Mouse (Mus musculus): ENCODE measurements around the gene Fbxo17. TPM values are rescaled to one million over a fixed set of nuclear protein-coding genes. Genes with fewer than 3 reads are reported as not detected.
"Not testable (repeated sequence)": the region's sequence is repeated elsewhere in the genome, so short reads cannot be mapped to it uniquely, and the experiment has no call there.

Fbxo17 gene
- 3.3 and 4.2 TPM in 2 replicates for polyA plus RNA-seq (2015; fragmentation: Nextera tagmentation; extraction: Ambion mirVana)

DNA sequence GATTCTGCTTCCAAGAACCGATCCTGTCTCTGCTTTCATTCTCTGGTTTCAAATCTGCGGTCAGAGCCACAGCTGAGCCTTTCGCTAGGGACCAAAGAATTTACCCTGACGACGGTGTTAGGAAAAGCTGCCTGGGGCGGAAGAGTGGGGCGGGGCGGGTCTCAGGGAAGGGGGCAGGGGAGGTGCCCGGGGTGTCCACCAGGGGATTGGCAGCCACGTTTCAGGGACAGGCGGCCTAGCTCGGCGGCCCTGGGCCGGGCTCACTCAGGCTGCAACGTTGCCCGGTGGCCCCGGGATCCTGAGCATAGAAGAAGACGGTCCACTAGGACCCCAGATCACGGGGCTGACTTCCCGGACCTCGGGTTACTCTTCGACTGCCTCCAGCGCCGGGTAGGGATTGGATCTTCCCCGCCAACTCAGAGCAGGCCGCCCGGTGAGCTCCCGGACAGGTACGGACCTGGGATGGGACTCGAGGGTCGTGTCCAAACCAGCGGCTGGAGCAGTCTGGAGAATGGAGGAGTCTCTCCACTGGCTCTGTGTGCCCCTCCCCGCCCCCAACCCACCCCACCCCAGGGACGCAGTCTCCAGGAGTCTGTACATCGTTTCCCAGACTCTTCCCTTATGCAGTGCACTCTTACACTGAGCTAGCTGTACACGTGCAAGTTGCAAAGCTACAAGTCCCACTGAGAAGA, at the start of gene Fbxo17:
Gene Fbxo17 (plus strand): TSS at position 215 of the 692 bp plus-strand sequence.
- Histone ChIP-seq H3K27me3 (replicated peaks; ENCODE audit: control insufficient read depth, insufficient read depth, low read length) (no peaks in the 10 kb centered on the region), H3K36me3 (ENCODE audit: control insufficient read depth, insufficient read depth) (no peaks in the 10 kb centered on the region), H3K9ac (replicated peaks; ENCODE audit: low read depth, low read length) (peak within 1 kb of the TSS; percentile 68), H3K4me1 (replicated peaks; ENCODE audit: control insufficient read depth, insufficient read depth, low read length) (peaks cover 10% of the 10 kb centered on the region), H3K4me3 (replicated peaks; ENCODE audit: low read length) (peak within 1 kb of the TSS; percentile 50), H3K9me3 (ENCODE audit: control insufficient read depth, low read length) (no peaks in the 10 kb centered on the region), H3K4me2 (ENCODE audit: low read length) (peak within 1 kb of the TSS; percentile 89), H3K27ac (ENCODE audit: low read length) (no peak within 1 kb of the TSS)
- WGBS = 2% methylated on average over 36 of the region's 36 CpGs
- peak; percentile 52 for ATAC-seq

DNA sequence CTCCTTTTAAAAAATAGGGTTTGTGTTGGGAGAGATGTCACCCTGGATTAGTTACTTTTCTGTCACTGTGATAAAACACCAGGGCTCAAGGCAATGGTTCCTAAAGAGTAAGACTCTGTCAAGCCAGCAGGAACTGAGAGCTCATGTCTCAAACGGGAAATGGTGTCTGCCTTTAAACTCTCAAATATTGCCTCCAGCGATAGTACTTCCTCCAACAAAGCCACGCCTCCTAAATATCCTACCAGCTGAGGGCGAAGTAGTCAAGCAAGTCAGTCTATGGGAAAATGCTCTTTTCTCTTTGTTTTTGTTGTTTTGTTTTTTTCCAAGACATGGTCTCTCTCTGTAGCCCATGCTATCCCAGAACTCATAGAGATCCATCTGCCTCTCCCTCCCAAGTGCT, 45.4 kb upstream of the Fbxo17 start:
- no peak for ATAC-seq
- no peaks in the 10 kb centered on the region; the same call in 1 of the 2 replicates for H3K4me1 ChIP-seq (replicated peaks; ENCODE audit: control insufficient read depth, insufficient read depth, low read length)
- H3K9ac ChIP-seq (replicated peaks; ENCODE audit: low read depth, low read length) = no peak overlapping the region
- WGBS = 81% methylated on average over 4 of the region's 4 CpGs
- no peak overlapping the region for H3K4me2 ChIP-seq (ENCODE audit: low read length)
- H3K27me3 ChIP-seq (replicated peaks; ENCODE audit: control insufficient read depth, insufficient read depth, low read length) = no peaks in the 10 kb centered on the region
- H3K4me3 ChIP-seq (replicated peaks; ENCODE audit: low read length) = no peak overlapping the region
- no peaks in the 10 kb centered on the region for H3K9me3 ChIP-seq (ENCODE audit: control insufficient read depth, low read length)
- H3K27ac ChIP-seq (ENCODE audit: low read length) = no peak overlapping the region
- H3K36me3 ChIP-seq (ENCODE audit: control insufficient read depth, insufficient read depth) = no peaks in the 10 kb centered on the region

DNA sequence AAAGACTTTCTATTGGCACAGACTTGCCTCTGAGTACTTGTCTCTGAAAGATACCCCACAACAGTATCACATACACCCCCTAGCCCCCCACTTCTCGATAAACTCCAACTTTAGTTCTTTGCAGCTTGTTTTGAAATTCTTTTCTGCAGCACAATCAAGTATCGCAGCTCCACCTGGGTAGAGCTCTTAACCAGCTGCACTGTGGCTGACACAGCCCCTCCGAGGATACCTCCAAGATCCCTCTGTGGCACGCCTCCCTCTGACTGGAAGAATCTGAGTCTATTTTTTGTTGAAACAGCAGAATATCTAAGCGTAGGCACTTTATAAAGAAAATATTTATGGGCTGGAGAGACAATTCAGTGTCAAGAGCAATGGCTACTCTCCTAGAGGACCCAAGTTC, 44.3 kb upstream of the Fbxo17 start:
- Histone ChIP-seq H3K4me1 (replicated peaks; ENCODE audit: control insufficient read depth, insufficient read depth, low read length) (no peaks in the 10 kb centered on the region), H3K4me2 (ENCODE audit: low read length) (no peak overlapping the region), H3K4me3 (replicated peaks; ENCODE audit: low read length) (no peak overlapping the region), H3K27ac (ENCODE audit: low read length) (no peak overlapping the region), H3K27me3 (replicated peaks; ENCODE audit: control insufficient read depth, insufficient read depth, low read length) (no peaks in the 10 kb centered on the region), H3K9ac (replicated peaks; ENCODE audit: low read depth, low read length) (no peak overlapping the region), H3K36me3 (ENCODE audit: control insufficient read depth, insufficient read depth) (no peaks in the 10 kb centered on the region), H3K9me3 (ENCODE audit: control insufficient read depth, low read length) (no peaks in the 10 kb centered on the region)
- ATAC-seq = no peak
- 84% methylated on average over 5 of the region's 5 CpGs for WGBS

DNA sequence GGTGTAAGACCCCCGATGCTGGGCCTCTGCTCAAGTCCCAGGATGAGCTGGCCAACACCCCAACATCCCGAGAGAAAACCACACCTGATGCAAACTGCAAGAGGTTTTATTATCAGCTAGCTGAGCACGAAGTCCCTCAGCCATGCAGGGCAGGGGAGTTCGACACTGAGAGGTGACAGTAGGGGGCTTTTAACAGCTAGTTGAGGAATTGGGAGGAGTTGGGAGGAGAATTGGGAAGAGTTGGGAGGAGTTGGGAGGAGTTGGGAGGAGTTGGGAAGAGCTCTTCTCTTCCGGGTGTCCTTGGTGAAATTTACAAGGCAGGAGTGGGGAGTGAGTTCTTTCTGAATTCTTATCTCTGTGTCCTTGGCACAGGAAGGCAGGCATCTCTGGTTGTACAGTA, 43.8 kb upstream of the Fbxo17 start:
- H3K27me3 ChIP-seq (replicated peaks; ENCODE audit: control insufficient read depth, insufficient read depth, low read length); H3K9ac ChIP-seq (replicated peaks; ENCODE audit: low read depth, low read length); H3K4me2 ChIP-seq (ENCODE audit: low read length); H3K36me3 ChIP-seq (ENCODE audit: control insufficient read depth, insufficient read depth); H3K27ac ChIP-seq (ENCODE audit: low read length); ATAC-seq; H3K9me3 ChIP-seq (ENCODE audit: control insufficient read depth, low read length); H3K4me1 ChIP-seq (replicated peaks; ENCODE audit: control insufficient read depth, insufficient read depth, low read length); H3K4me3 ChIP-seq (replicated peaks; ENCODE audit: low read length): not testable (repeated sequence)
- 77% methylated on average over 5 of the region's 5 CpGs for WGBS

DNA sequence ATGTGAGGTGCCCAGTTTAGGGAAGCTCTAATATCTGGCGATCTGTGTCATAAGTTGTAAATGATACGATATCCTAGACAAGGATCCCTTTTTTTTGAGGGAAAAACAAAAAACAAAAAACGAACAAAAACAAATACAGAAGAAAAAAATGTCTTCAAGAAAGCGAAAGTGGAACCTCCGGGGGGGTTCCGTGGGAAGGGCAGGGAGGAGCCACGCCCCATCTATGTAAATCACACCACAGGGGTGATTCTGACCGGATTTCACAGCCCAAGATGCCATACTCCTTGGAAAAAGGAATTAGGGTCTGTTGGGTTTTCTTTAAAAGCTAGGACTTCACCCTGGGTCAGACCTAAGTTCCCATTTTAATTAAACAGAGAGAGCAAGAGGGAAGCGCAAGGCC, 41.6 kb upstream of the Fbxo17 start:
- Histone ChIP-seq H3K4me3 (replicated peaks; ENCODE audit: low read length) (no peak overlapping the region), H3K9ac (replicated peaks; ENCODE audit: low read depth, low read length) (no peak overlapping the region), H3K9me3 (ENCODE audit: control insufficient read depth, low read length) (no peaks in the 10 kb centered on the region), H3K4me1 (replicated peaks; ENCODE audit: control insufficient read depth, insufficient read depth, low read length) (no peaks in the 10 kb centered on the region), H3K27ac (ENCODE audit: low read length) (no peak overlapping the region), H3K4me2 (ENCODE audit: low read length) (no peak overlapping the region), H3K36me3 (ENCODE audit: control insufficient read depth, insufficient read depth) (no peaks in the 10 kb centered on the region), H3K27me3 (replicated peaks; ENCODE audit: control insufficient read depth, insufficient read depth, low read length) (no peaks in the 10 kb centered on the region)
- 86% methylated on average over 9 of the region's 9 CpGs for WGBS
- no peak for ATAC-seq

DNA sequence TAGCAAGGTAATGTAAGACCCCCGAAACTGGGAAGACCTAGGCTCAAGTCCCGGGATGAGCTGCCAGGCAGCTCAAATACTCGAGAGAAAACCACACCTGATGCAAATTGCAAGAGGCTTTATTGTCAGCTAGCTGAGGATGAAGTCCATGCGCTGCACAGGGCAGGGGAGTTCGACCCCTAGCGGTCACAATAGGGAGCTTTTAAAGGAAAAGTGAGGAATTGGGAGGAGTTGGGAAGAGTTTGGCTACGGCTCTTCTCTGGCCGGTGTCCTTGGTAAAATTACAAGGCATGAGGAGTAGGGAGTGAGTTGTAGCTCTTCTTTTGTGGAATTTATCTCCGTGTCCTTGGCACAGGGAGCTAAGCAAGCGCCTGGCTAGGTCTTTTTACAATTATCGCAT, 40.9 kb upstream of the Fbxo17 start:
- 41% methylated on average over 11 of the region's 11 CpGs for WGBS
- no peak overlapping the region for H3K9ac ChIP-seq (replicated peaks; ENCODE audit: low read depth, low read length)
- H3K36me3 ChIP-seq (ENCODE audit: control insufficient read depth, insufficient read depth) = no peaks in the 10 kb centered on the region
- no peak overlapping the region for H3K4me2 ChIP-seq (ENCODE audit: low read length)
- no peak overlapping the region for H3K4me3 ChIP-seq (replicated peaks; ENCODE audit: low read length)
- H3K9me3 ChIP-seq (ENCODE audit: control insufficient read depth, low read length) = no peaks in the 10 kb centered on the region
- H3K4me1 ChIP-seq (replicated peaks; ENCODE audit: control insufficient read depth, insufficient read depth, low read length) = no peaks in the 10 kb centered on the region
- no peak for ATAC-seq
- H3K27me3 ChIP-seq (replicated peaks; ENCODE audit: control insufficient read depth, insufficient read depth, low read length) = no peaks in the 10 kb centered on the region
- H3K27ac ChIP-seq (ENCODE audit: low read length) = no peak overlapping the region

DNA sequence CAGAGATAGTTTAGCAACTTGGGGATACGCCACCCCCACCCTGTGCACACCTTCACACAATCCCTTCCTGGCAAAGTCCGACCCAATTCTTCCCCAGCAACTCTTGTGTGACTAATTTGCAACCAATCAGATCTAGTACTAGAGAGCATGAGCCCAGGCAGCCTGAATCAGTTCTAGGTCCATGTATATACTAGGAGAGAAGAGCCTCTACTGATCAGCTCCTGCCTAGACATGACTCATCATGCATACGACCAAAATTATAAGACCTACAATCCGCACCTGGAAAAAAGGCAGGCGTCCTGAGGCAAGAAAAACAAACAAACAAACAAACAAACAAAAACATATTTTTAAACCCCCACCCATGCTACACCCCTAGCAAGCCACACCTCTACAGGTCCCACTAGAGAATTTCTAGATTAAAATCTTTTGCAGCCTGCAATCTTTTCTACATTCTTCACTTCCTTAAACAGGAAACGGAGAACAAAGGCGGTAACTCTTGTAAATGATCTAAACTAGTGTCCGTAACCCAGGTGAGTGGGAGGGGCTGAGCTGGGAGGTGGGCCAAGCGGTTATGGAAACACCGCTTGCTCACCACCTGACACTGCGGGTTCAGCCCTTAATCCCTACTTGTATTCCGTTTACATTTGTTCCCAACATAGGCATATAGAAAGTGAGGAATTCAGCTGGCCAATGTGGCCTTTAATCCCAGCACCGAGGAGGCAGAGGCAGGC, 39.6 kb upstream of the Fbxo17 start:
- no peak overlapping the region for H3K4me2 ChIP-seq (ENCODE audit: low read length)
- H3K4me1 ChIP-seq (replicated peaks; ENCODE audit: control insufficient read depth, insufficient read depth, low read length) = no peaks in the 10 kb centered on the region
- no peak overlapping the region for H3K9ac ChIP-seq (replicated peaks; ENCODE audit: low read depth, low read length)
- no peaks in the 10 kb centered on the region for H3K27me3 ChIP-seq (replicated peaks; ENCODE audit: control insufficient read depth, insufficient read depth, low read length)
- WGBS = 87% methylated on average over 13 of the region's 13 CpGs
- H3K9me3 ChIP-seq (ENCODE audit: control insufficient read depth, low read length) = no peaks in the 10 kb centered on the region
- no peak overlapping the region for H3K27ac ChIP-seq (ENCODE audit: low read length)
- ATAC-seq = no peak
- H3K4me3 ChIP-seq (replicated peaks; ENCODE audit: low read length) = no peak overlapping the region
- H3K36me3 ChIP-seq (ENCODE audit: control insufficient read depth, insufficient read depth) = no peaks in the 10 kb centered on the region

DNA sequence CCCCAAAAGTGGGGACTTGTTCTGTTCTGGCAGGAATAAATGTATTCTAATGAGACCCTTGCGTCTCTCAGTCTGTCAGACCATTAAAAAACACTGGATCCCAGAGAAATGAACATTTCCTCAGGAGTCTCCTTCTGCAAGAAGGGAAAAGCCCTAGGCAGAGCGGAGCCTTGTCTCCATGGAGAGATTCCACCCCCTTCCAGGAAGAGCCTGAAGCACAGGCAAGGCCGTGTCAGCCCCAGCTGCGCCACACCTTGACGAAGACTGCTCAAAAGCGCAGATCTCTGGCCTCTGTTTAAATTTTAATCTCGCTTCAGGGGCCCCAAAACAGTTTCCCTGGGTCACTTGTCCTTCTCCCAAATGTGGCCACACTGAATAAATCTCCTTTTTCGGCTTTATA, 39.0 kb upstream of the Fbxo17 start:
- Histone ChIP-seq H3K27ac (ENCODE audit: low read length) (no peak overlapping the region), H3K4me3 (replicated peaks; ENCODE audit: low read length) (no peak overlapping the region), H3K36me3 (ENCODE audit: control insufficient read depth, insufficient read depth) (no peaks in the 10 kb centered on the region), H3K9ac (replicated peaks; ENCODE audit: low read depth, low read length) (no peak overlapping the region), H3K4me1 (replicated peaks; ENCODE audit: control insufficient read depth, insufficient read depth, low read length) (no peaks in the 10 kb centered on the region), H3K9me3 (ENCODE audit: control insufficient read depth, low read length) (no peaks in the 10 kb centered on the region), H3K27me3 (replicated peaks; ENCODE audit: control insufficient read depth, insufficient read depth, low read length) (no peaks in the 10 kb centered on the region), H3K4me2 (ENCODE audit: low read length) (no peak overlapping the region)
- no peak for ATAC-seq
- 89% methylated on average over 8 of the region's 8 CpGs for WGBS

DNA sequence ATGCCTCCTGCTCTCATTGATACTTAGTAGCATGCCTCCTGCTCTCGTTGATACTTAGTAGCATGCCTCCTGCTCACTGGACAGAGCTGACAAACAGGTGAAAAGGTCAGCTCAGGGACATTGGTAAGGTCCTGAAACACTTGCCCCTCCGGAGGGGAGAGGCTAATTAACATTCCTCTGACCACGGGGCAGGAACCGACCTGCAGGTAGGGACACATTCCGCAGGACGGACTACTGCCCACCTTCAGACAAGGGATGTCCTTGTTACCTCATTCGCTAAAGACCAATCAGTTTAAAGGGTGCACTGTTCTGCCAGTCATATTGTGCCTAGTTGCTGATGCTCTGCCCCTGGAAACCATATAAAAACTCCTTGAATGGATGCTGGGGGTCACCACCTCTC, 25.5 kb upstream of the Fbxo17 start:
- Histone ChIP-seq H3K36me3 (ENCODE audit: control insufficient read depth, insufficient read depth) (no peaks in the 10 kb centered on the region), H3K4me1 (replicated peaks; ENCODE audit: control insufficient read depth, insufficient read depth, low read length) (peaks cover 13% of the 10 kb centered on the region; the same call in 1 of the 2 replicates), H3K9ac (replicated peaks; ENCODE audit: low read depth, low read length) (no peak overlapping the region), H3K9me3 (ENCODE audit: control insufficient read depth, low read length) (no peaks in the 10 kb centered on the region), H3K4me2 (ENCODE audit: low read length) (no peak overlapping the region), H3K27me3 (replicated peaks; ENCODE audit: control insufficient read depth, insufficient read depth, low read length) (peaks cover 3% of the 10 kb centered on the region; the same call in 1 of the 2 replicates), H3K4me3 (replicated peaks; ENCODE audit: low read length) (no peak overlapping the region), H3K27ac (ENCODE audit: low read length) (no peak overlapping the region)
- no peak for ATAC-seq
- WGBS = 76% methylated on average over 7 of the region's 7 CpGs

Measured in forebrain, embryonic 16.5 days (tissue).